24 mouse cellular contexts compared by ENCODE assay signal in genomic region chr8:109790938-109791337, GRCm38 (mm10). TPM values are rescaled to one million over a fixed set of nuclear protein-coding genes. Genes with fewer than 3 reads are reported as not detected.
A peak's percentile ranks its signal among the peaks of the same experiment; 100 is the strongest.
DNase-seq lines count a peak whose midpoint lies in the region; ATAC-seq lines count a peak whose summit lies in the region.
"Had no signal": no experiment of that assay in that cellular context is flagged by ENCODE, and none has a peak within 500 bp of the region (broad histone marks: within the 10 kb centered on the region; RNA-seq: fewer than 3 reads in every experiment).

No protein-coding gene starts in this region.

- DNase-seq in 416B (ENCODE audit: low read depth): peak; percentile 61
- peak; percentile 33 for DNase-seq in c-Kit-positive CD71-positive TER-119-positive erythroid progenitor cells, embryonic 14.5 days (ENCODE audit: low spot score)
- DNase-seq in liver, embryonic 13.5 days: peak; percentile 48
- DNase-seq in cerebellum, adult 11 months: no peak
- DNase-seq in cerebellum, adult 18-20 months: no peak
- DNase-seq: adrenal gland, adult 2 months; cerebellum, adult 8-10 months; cerebellum, postnatal 36 days; kidney, adult 9 months; kidney, postnatal 25 days; lung, embryonic 14.5 days; lung, postnatal 4 days; thymus, adult 2 months had no signal

- H3K4me1 ChIP-seq in liver, embryonic 13.5 days (replicated peaks): peaks cover 48% of the 10 kb centered on the region
- peaks cover 61% of the 10 kb centered on the region for H3K4me1 ChIP-seq in megakaryocyte, embryonic 14.5 days
- no peaks in the 10 kb centered on the region for H3K4me1 ChIP-seq in forebrain, embryonic 13.5 days
- H3K4me1 ChIP-seq: embryonic facial prominence, embryonic 15.5 days; forebrain, embryonic 10.5 days; limb, embryonic 13.5 days; midbrain, embryonic 12.5 days; neural tube, embryonic 15.5 days had no signal

- H3K9ac ChIP-seq in liver, embryonic 13.5 days: peak overlapping the region; percentile 33; the same call in 1 of the 2 replicates
- H3K9ac ChIP-seq in forebrain, embryonic 13.5 days: no peak overlapping the region
- H3K9ac ChIP-seq: embryonic facial prominence, embryonic 15.5 days; limb, embryonic 13.5 days; lung, embryonic 14.5 days; midbrain, embryonic 12.5 days; neural tube, embryonic 15.5 days had no signal

- ATAC-seq in liver, embryonic 13.5 days (ENCODE audit: low read depth): peak; percentile 93
- ATAC-seq in forebrain, embryonic 13.5 days: no peak
- ATAC-seq: hindbrain, embryonic 16.5 days; intestine, embryonic 16.5 days had no signal

- H3K36me3 ChIP-seq in liver, embryonic 13.5 days: no peaks in the 10 kb centered on the region
- peaks cover 29% of the 10 kb centered on the region for H3K36me3 ChIP-seq in megakaryocyte, embryonic 14.5 days (replicated peaks; ENCODE audit: low read length)
- H3K36me3 ChIP-seq in forebrain, embryonic 13.5 days (ENCODE audit: poor library complexity, severe bottlenecking): no peaks in the 10 kb centered on the region
- H3K36me3 ChIP-seq: limb, embryonic 13.5 days; midbrain, embryonic 12.5 days; neural tube, embryonic 15.5 days had no signal

- peak overlapping the region; percentile 34 for H3K27ac ChIP-seq in liver, embryonic 13.5 days
- no peak overlapping the region for H3K27ac ChIP-seq in forebrain, embryonic 13.5 days
- H3K27ac ChIP-seq: embryonic facial prominence, embryonic 15.5 days; forebrain, embryonic 10.5 days; limb, embryonic 13.5 days; midbrain, embryonic 12.5 days; neural tube, embryonic 15.5 days; stomach, postnatal 0 days had no signal

- peak overlapping the region; percentile 38 for H3K4me2 ChIP-seq in liver, embryonic 13.5 days
- no peak overlapping the region for H3K4me2 ChIP-seq in forebrain, embryonic 13.5 days
- H3K4me2 ChIP-seq: embryonic facial prominence, embryonic 15.5 days; heart, embryonic 11.5 days; limb, embryonic 13.5 days; lung, embryonic 14.5 days; midbrain, embryonic 12.5 days; neural tube, embryonic 15.5 days had no signal

- no peak overlapping the region for H3K4me3 ChIP-seq in liver, embryonic 13.5 days (replicated peaks)
- H3K4me3 ChIP-seq in megakaryocyte, embryonic 14.5 days (replicated peaks): peak overlapping the region; percentile 65
- H3K4me3 ChIP-seq in forebrain, embryonic 13.5 days: no peak overlapping the region
- H3K4me3 ChIP-seq: embryonic facial prominence, embryonic 15.5 days; forebrain, embryonic 10.5 days; limb, embryonic 13.5 days; midbrain, embryonic 12.5 days; neural tube, embryonic 15.5 days had no signal

- no peaks in the 10 kb centered on the region for H3K27me3 ChIP-seq in liver, embryonic 13.5 days
- no peaks in the 10 kb centered on the region for H3K27me3 ChIP-seq in megakaryocyte, embryonic 14.5 days (replicated peaks)
- no peaks in the 10 kb centered on the region for H3K27me3 ChIP-seq in forebrain, embryonic 13.5 days
- H3K27me3 ChIP-seq: embryonic facial prominence, embryonic 15.5 days; limb, embryonic 13.5 days; midbrain, embryonic 12.5 days; neural tube, embryonic 15.5 days had no signal

- WGBS in liver, embryonic 13.5 days (ENCODE audit: insufficient replicate concordance): 22% methylated on average over 2 of the region's 2 CpGs
- WGBS in forebrain, embryonic 13.5 days: 90% methylated on average over 2 of the region's 2 CpGs

- H3K9me3 ChIP-seq in liver, embryonic 13.5 days (replicated peaks): no peaks in the 10 kb centered on the region
- no peaks in the 10 kb centered on the region for H3K9me3 ChIP-seq in megakaryocyte, embryonic 14.5 days
- no peaks in the 10 kb centered on the region for H3K9me3 ChIP-seq in forebrain, embryonic 13.5 days (replicated peaks)
- H3K9me3 ChIP-seq: embryonic facial prominence, embryonic 15.5 days; forebrain, embryonic 10.5 days; limb, embryonic 13.5 days; midbrain, embryonic 12.5 days; neural tube, embryonic 15.5 days had no signal

RNA-seq across cellular contexts. Expression of gene Ap1g1, which starts 12.6 kb away (rescaled TPM):
- 13.4 and 18.5 TPM in 2 replicates for polyA plus RNA-seq in liver, embryonic 13.5 days (2015; fragmentation: Nextera tagmentation; extraction: Ambion mirVana)
- 2.4 and 6.2 TPM in 2 replicates for polyA plus RNA-seq in megakaryocyte, embryonic 14.5 days (2012; ENCODE audit: insufficient read depth, low replicate concordance)
- polyA plus RNA-seq in forebrain, embryonic 13.5 days (2015; fragmentation: Nextera tagmentation; extraction: Ambion mirVana): 45.7 and 50.6 TPM in 2 replicates

RNA-seq across cellular contexts. Expression of gene Atxn1l, which starts 53.4 kb away (rescaled TPM):
- polyA plus RNA-seq in liver, embryonic 13.5 days (2015; fragmentation: Nextera tagmentation; extraction: Ambion mirVana): 2.9 and 3.0 TPM in 2 replicates
- 1.5 and 6.3 TPM in 2 replicates for polyA plus RNA-seq in megakaryocyte, embryonic 14.5 days (2012; ENCODE audit: insufficient read depth, low replicate concordance)
- 4.0 and 4.6 TPM in 2 replicates for polyA plus RNA-seq in forebrain, embryonic 13.5 days (2015; fragmentation: Nextera tagmentation; extraction: Ambion mirVana)

Comparison
In these comparisons a context has a peak if more than half of its experiments do, and no peak if none do; other contexts are left out.
1. DNase-seq: peak in 416B (single experiment), c-Kit-positive CD71-positive TER-119-positive erythroid progenitor cells, embryonic 14.5 days (single experiment) and liver, embryonic 13.5 days (single experiment); none in cerebellum, adult 11 months (single experiment) and cerebellum, adult 18-20 months (0 of 2).